Mouse (Mus musculus) kidney, postnatal 0 days (tissue): ENCODE results near the gene Ctnnd1. TPM values are rescaled to one million over a fixed set of nuclear protein-coding genes. Genes with fewer than 3 reads are reported as not detected.

Experiments
- ATAC-seq: fragments of 200-750 bp; cut with Nextera tagmentation; replicated peaks from 2 replicates; pipeline ENCODE4 v1.8.0; 2017; ENCODE audit warnings: low read depth, moderate number of reproducible peaks, moderate TSS enrichment, moderate library complexity; ENCODE audit not compliant: low FRiP score
- DNase-seq: peaks from one replicate; pipeline ENCODE4 v3.0.0-alpha.2; 2016; ENCODE audit warnings: low spot score
- H3K27ac ChIP-seq: fragments of 300-500 bp; sonication (generic); 2 replicates; pipeline ENCODE4 v1.5.1; 2014; ENCODE audit warnings: mild to moderate bottlenecking
- H3K27me3 ChIP-seq: fragments of 300-500 bp; sonication (generic); 2 replicates; pipeline ENCODE4 v1.6.1; 2014; ENCODE audit warnings: low read length, mixed read lengths; ENCODE audit not compliant: insufficient read depth
- H3K36me3 ChIP-seq: fragments of 300-500 bp; sonication (generic); 2 replicates; pipeline ENCODE4 v1.6.1; 2014; ENCODE audit warnings: low read length, mixed read lengths; ENCODE audit not compliant: insufficient read depth
- H3K4me1 ChIP-seq: fragments of 300-500 bp; sonication (generic); replicated peaks from 2 replicates; pipeline ENCODE4 v1.6.1; 2014; ENCODE audit warnings: antibody characterized with exemption, low read length, mixed read lengths; ENCODE audit not compliant: insufficient read depth
- H3K4me2 ChIP-seq: fragments of 300-500 bp; sonication (generic); 2 replicates; pipeline ENCODE4 v1.6.1; 2014; ENCODE audit warnings: mild to moderate bottlenecking, low read length, moderate library complexity, mixed read lengths
- H3K4me3 ChIP-seq: fragments of 300-500 bp; sonication (generic); replicated peaks from 2 replicates; pipeline ENCODE4 v1.5.1; 2014; ENCODE audit warnings: low read depth, low read length
- H3K9ac ChIP-seq: fragments of 300-500 bp; sonication (generic); 2 replicates; pipeline ENCODE4 v1.6.1; 2014; ENCODE audit warnings: low read depth, low read length
- H3K9me3 ChIP-seq: fragments of 300-500 bp; sonication (generic); replicated peaks from 2 replicates; pipeline ENCODE4 v1.6.1; 2016; ENCODE audit warnings: low read length, inconsistent platforms, mixed read lengths
- CTCF ChIP-seq: IDR thresholded peaks from 2 replicates; pipeline ENCODE4 v1.5.1; 2016; ENCODE audit warnings: antibody characterized with exemption, low read depth, mild to moderate bottlenecking, moderate library complexity
- WGBS: fragments of 180-500 bp; shearing (Covaris S2); extraction: QIAGEN DNeasy Blood & Tissue Kit; methylation state at CpG from one replicate; pipeline ENCODE4 v1.1.7; 2014; 5-methylcytosine and 5-hydroxymethylcytosine counted together
- polyA plus RNA-seq: library from polyadenylated mRNA; unstranded; fragments of >200 nt; fragmentation: Nextera tagmentation; extraction: Ambion mirVana; gene quantifications from 2 replicates; pipeline ENCODE4 v1.2.1, GENCODE M21; 2015

Ctnnd1 gene
- 35.0 and 37.4 TPM in 2 replicates for polyA plus RNA-seq

DNA sequence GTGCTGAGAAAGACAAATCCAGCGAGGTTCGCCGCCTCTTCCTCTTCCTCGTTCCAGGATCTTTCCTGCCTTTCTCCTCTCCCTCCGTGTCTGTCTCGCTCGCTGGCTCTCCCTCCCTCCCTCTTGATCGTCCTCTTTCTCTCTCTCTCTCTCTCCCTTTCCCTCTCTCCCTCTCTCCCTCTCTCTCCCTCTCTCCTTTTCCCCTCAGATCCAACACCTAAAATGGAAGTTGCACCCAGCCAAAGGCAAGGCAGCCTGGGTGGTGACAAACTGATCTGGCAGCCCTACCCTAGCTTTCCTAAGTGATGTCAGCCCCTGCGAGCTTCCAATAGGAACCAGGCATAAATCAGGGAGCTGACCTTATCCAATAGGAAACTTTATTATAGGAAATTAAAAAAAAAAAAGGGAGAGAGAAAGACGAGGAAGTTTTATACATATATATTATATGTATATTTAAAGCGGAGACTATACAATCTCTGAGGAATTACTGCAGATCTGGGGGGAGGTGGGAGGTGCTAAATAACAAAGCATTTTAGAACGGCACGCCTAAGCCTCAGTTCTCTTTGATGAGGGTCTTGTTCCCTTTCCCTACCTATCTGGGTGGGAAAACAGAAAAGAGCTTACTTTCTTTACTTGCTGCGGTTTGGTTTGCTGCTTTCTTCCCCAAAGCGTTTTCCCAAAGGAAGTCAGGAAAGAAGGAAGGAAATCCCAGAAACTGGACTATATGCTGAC, at the start of gene Ctnnd1:
Ctnnd1 (minus strand) TSS at position 302 of the 732 bp plus-strand sequence.
- ATAC-seq (peak; percentile 98), DNase-seq (peak; percentile 99)

DNA sequence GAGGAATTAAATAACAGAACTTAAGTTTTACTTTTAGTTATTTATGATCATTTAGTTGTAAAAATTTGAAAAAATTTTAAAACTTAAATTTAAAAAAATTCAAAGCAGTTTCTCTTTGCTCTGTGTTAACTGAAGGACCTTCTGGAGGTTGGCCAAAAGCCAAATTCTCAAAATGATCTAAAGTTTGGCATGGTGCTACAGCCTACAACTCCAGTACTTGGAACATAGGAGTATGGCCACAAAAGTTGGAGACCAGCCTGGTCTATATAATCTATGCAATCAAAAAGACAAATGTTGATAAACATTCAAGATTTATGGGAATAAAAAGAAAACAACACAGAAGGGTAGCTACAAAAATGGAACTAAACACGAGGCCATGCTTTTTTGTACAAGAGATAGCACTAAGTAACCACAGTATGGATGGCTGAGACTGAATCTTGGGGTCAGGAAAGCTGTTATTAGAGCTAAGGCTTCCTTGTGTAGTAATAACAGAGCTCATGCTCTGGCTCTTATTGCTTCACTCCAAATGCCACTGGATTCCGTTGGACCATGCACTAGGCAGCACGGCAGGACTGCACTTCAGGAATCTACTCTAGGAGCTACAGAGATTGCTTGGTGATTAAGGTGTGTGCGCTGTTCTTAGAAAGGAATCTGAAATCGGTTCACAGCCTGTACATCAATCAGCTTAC, 44.6 kb upstream of the Ctnnd1 start:
- whole genome bisulfite sequencing, result 85% methylated on average over 5 of the region's 5 CpGs
- H3K4me3 ChIP-seq, result no peak overlapping the region
- H3K27ac ChIP-seq, result no peak overlapping the region
- no peak overlapping the region for H3K9ac ChIP-seq
- H3K9me3 ChIP-seq, result no peaks in the 10 kb centered on the region
- peaks cover 55% of the 10 kb centered on the region for H3K36me3 ChIP-seq
- no peaks in the 10 kb centered on the region for H3K4me1 ChIP-seq
- TF ChIP-seq CTCF, result no peak
- DNase-seq, result no peak
- no peak for ATAC-seq
- H3K27me3 ChIP-seq, result no peaks in the 10 kb centered on the region
- H3K4me2 ChIP-seq, result no peak overlapping the region

More for the DNA sequence above, at the start of gene Ctnnd1:
- Histone ChIP-seq H3K27ac (peak within 1 kb of the TSS; percentile 99), H3K4me3 (peak within 1 kb of the TSS; percentile 76), H3K27me3 (no peaks in the 10 kb centered on the region), H3K4me2 (peak within 1 kb of the TSS; percentile 72), H3K9me3 (no peaks in the 10 kb centered on the region), H3K36me3 (no peaks in the 10 kb centered on the region), H3K4me1 (peaks cover 4% of the 10 kb centered on the region; the same call in 1 of the 2 replicates), H3K9ac (peak within 1 kb of the TSS; percentile 86)
- WGBS, result under 1% methylated on average over 15 of the region's 15 CpGs
- no peak for TF ChIP-seq CTCF

DNA sequence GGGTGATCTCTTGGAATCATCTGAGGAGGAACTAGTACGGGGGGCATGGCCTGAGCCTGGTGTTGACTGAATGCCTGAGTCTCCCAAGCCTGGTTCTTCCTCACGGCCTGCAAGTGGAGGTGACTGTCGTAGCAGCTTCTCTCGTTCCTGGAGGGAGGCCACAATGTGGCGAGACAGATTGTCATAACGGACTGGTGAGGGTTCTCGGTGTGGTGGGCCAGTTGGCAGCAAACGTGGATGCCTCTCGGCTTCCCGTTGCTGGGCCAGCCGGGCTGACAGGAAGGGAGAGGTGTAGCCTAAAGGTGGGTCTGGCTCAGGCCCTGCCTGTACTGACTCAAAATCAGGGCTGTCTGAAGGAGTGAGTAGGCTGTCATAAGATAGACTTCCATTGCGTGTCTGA, 39.5 kb upstream of the Ctnnd1 start:
- H3K4me2 ChIP-seq, result no peak overlapping the region
- H3K9me3 ChIP-seq, result no peaks in the 10 kb centered on the region
- DNase-seq (no peak), ATAC-seq (no peak)
- no peak for TF ChIP-seq CTCF
- no peak overlapping the region for H3K4me3 ChIP-seq
- no peak overlapping the region for H3K27ac ChIP-seq
- H3K4me1 ChIP-seq, result no peaks in the 10 kb centered on the region
- no peak overlapping the region for H3K9ac ChIP-seq
- H3K27me3 ChIP-seq, result no peaks in the 10 kb centered on the region
- 90% methylated on average over 12 of the region's 12 CpGs for WGBS
- peaks cover 65% of the 10 kb centered on the region for H3K36me3 ChIP-seq

DNA sequence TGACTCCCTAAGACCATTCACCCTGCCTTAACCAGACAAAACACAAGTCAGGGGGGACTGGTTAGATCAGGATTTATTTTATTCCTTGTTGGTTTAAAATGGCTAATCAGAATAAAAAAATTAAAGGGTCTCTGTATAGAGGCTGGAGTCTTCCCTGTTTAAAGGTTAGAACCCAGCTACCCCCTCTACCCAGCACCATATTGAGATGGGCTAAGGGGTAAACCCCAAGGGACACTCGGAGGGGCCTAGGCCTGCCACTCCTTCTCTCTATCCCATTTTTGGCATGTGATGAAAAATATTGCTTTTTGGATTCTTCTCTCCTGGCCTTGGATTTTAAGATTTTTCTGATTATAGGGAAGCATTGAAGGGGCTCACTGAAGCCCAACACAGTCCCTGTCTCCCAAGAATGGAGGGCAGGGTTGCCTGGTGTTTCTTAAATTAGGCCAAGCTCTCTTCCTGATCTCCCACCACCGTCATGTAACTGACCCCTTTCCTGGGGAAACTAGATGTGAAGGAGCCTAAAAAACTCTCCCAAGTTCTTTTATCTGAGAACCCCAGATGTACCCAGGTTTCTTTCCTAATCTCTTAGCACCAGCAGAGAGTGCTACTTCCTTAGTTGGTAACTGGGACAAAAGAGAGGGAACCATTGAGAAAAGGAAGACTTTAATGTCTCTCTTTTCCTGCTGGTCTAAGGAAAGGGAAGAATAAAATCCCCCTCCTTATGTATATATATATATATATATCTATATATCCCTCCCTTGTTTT, 37.7 kb upstream of the Ctnnd1 start:
- no peaks in the 10 kb centered on the region for H3K4me1 ChIP-seq
- H3K4me2 ChIP-seq, result no peak overlapping the region
- no peaks in the 10 kb centered on the region for H3K9me3 ChIP-seq
- H3K27me3 ChIP-seq, result no peaks in the 10 kb centered on the region
- TF ChIP-seq CTCF, result no peak
- no peak for ATAC-seq
- 85% methylated on average over 2 of the region's 2 CpGs for WGBS
- no peak overlapping the region for H3K9ac ChIP-seq
- H3K27ac ChIP-seq, result no peak overlapping the region
- DNase-seq, result no peak
- no peak overlapping the region for H3K4me3 ChIP-seq
- H3K36me3 ChIP-seq, result peaks cover 54% of the 10 kb centered on the region

DNA sequence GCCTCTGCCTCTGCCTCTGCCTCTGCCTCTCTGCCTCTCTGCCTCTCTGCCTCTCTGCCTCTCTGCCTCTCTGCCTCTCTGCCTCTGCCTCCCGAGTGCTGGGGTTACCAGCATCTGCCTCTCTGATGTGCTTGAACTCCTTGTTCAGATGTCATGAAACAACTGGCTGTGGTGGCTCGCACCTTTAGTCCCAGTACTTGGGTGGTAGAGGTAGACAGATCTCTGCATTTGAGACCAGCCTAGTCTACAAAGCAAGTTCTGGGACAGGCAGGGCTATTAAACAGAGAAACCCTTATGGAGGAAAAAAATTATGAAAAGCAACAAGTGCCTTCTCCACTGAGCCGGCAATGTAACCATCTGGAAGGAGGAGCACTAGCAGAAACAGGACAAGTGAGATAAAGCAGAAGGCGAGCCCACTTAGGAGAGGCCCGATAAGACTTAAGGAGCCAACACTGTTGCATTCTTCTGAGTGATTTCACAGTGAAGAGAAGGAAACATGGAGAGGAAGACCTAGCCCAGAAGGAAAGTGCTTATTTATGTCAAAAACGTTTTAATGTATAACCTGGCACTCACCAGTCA, 32.1 kb upstream of the Ctnnd1 start:
- no peak for ATAC-seq

DNA sequence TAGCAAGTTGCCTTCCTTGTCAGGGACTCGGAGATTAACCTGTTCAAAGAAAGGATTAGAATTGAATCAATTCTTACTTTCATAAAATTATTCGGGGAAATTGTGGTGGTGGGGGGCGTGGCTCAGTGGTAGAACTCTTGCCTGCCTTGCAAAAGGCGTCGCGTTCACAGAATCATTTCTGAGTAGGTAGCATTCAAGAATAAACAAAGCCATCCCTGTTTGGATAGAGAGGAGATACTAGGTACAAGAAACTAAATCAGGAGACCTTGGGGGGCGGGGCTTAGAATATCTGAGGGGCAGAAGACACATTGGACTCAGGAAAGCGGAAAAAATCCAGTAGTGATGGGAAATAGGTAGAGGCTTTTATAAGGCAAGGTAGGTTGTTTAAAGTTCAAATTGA, 28.5 kb upstream of the Ctnnd1 start, which contains the start of gene Tmx2:
Tmx2 (minus strand) TSS at position 125 of the 400 bp plus-strand sequence.
- 13% methylated on average over 8 of the region's 8 CpGs for WGBS
- no peaks in the 10 kb centered on the region for H3K9me3 ChIP-seq
- peak within 1 kb of the TSS; percentile 83 for H3K4me3 ChIP-seq
- peaks cover 10% of the 10 kb centered on the region; the same call in 1 of the 2 replicates for H3K4me1 ChIP-seq
- DNase-seq, result no peak
- H3K27ac ChIP-seq, result peak within 1 kb of the TSS; percentile 77
- peak within 1 kb of the TSS; percentile 89 for H3K4me2 ChIP-seq
- H3K9ac ChIP-seq, result peak within 1 kb of the TSS; percentile 82
- no peak for ATAC-seq
- no peak for TF ChIP-seq CTCF
- H3K27me3 ChIP-seq, result no peaks in the 10 kb centered on the region
- H3K36me3 ChIP-seq, result peaks cover 15% of the 10 kb centered on the region

More for the DNA sequence above, 32.1 kb upstream of the Ctnnd1 start:
- Histone ChIP-seq H3K4me2 (no peak overlapping the region), H3K9ac (no peak overlapping the region), H3K4me3 (no peak overlapping the region), H3K27ac (no peak overlapping the region), H3K27me3 (no peaks in the 10 kb centered on the region), H3K9me3 (no peaks in the 10 kb centered on the region), H3K4me1 (peaks cover 3% of the 10 kb centered on the region; the same call in 1 of the 2 replicates), H3K36me3 (peaks cover 14% of the 10 kb centered on the region; the same call in 1 of the 2 replicates)
- TF ChIP-seq CTCF, result no peak
- 85% methylated on average over 6 of the region's 6 CpGs for WGBS
- no peak for DNase-seq
